20 mouse cellular contexts compared by ENCODE assay signal in genomic region chr12:29553138-29553537, GRCm38 (mm10). TPM values are rescaled to one million over a fixed set of nuclear protein-coding genes. Genes with fewer than 3 reads are reported as not detected.
"Had no signal": no experiment of that assay in that cellular context is flagged by ENCODE, and none has a peak within 500 bp of the region (broad histone marks: within the 10 kb centered on the region; RNA-seq: fewer than 3 reads in every experiment).

No protein-coding gene starts in this region.

- H3K4me2 ChIP-seq: limb, embryonic 12.5 days; limb, embryonic 15.5 days; liver, embryonic 11.5 days; lung, embryonic 15.5 days had no signal

- H3K27ac ChIP-seq: kidney, postnatal 0 days; left cerebral cortex, adult 2 months; limb, embryonic 12.5 days; limb, embryonic 15.5 days; liver, embryonic 14.5 days; lung, embryonic 15.5 days; midbrain, embryonic 10.5 days; stomach, postnatal 0 days had no signal

- H3K27me3 ChIP-seq: limb, embryonic 12.5 days; limb, embryonic 15.5 days; lung, embryonic 15.5 days; megakaryocyte, embryonic 14.5 days had no signal

- H3K36me3 ChIP-seq: limb, embryonic 12.5 days; limb, embryonic 15.5 days; lung, embryonic 15.5 days; midbrain, embryonic 10.5 days had no signal

- ATAC-seq: liver, postnatal 0 days had no signal

- H3K9ac ChIP-seq: limb, embryonic 12.5 days; limb, embryonic 15.5 days; liver, embryonic 14.5 days; liver, postnatal 0 days; lung, embryonic 15.5 days had no signal

- H3K9me3 ChIP-seq: limb, embryonic 12.5 days; limb, embryonic 15.5 days; lung, embryonic 15.5 days; midbrain, embryonic 10.5 days had no signal

- H3K4me3 ChIP-seq: left cerebral cortex, adult 2 months; limb, embryonic 12.5 days; limb, embryonic 15.5 days; lung, embryonic 15.5 days; megakaryocyte, embryonic 14.5 days; midbrain, embryonic 10.5 days had no signal

- DNase-seq: kidney, adult 2 months; kidney, postnatal 25 days; left cerebral cortex, postnatal 4 days; liver, postnatal 0 days; lung, postnatal 10 days; lung, postnatal 36 days; thymus, adult 2 months; thymus, postnatal 14 days; thymus, postnatal 4 days had no signal

- H3K4me1 ChIP-seq: limb, embryonic 12.5 days; limb, embryonic 15.5 days; lung, embryonic 15.5 days; megakaryocyte, embryonic 14.5 days had no signal

RNA-seq across cellular contexts. Expression of gene Myt1l, which starts 25.0 kb away (rescaled TPM):
- polyA plus RNA-seq: kidney, adult 2 months; kidney, embryonic 14.5 days; liver, embryonic 14.5 days; liver, postnatal 0 days had no signal
